Mouse (Mus musculus): ENCODE results near the gene Ctnnbl1.

Ctnnbl1 gene

GRCm38 (mm10) chr2:157819401-157819800 lies 82.2 kb downstream of the Ctnnbl1 start:
- no peak for DNase-seq (ENCODE audit: low spot score in 2 of 2)

GRCm38 (mm10) chr2:157821259-157821658 lies 84.1 kb downstream of the Ctnnbl1 start:
- DNase-seq (ENCODE audit: low spot score in 2 of 2), result no peak

GRCm38 (mm10) chr2:157823456-157823855 lies 86.3 kb downstream of the Ctnnbl1 start:
- no peak for DNase-seq (ENCODE audit: low spot score in 2 of 2)

- no peak for DNase-seq (ENCODE audit: low spot score in 2 of 2)
Measured at GRCm38 (mm10) chr2:157824249-157824648, 87.0 kb downstream of the Ctnnbl1 start.

- no peak for DNase-seq (ENCODE audit: low spot score in 2 of 2)
Measured at GRCm38 (mm10) chr2:157830101-157830500, 92.9 kb downstream of the Ctnnbl1 start.

GRCm38 (mm10) chr2:157830620-157831354 lies 93.6 kb downstream of the Ctnnbl1 start:
- no peak for DNase-seq (ENCODE audit: low spot score in 2 of 2)

- no peak for DNase-seq (ENCODE audit: low spot score in 2 of 2)
Measured at GRCm38 (mm10) chr2:157837050-157837449, 99.8 kb downstream of the Ctnnbl1 start.

GRCm38 (mm10) chr2:157838206-157838923 lies 101.2 kb downstream of the Ctnnbl1 start:
- DNase-seq (ENCODE audit: low spot score in 2 of 2), result peak; percentile 30 to 36

GRCm38 (mm10) chr2:157840641-157841078 lies 103.5 kb downstream of the Ctnnbl1 start:
- peak in 1 of 2 experiments; percentile 45 for DNase-seq (ENCODE audit: low spot score in 2 of 2)

- DNase-seq (ENCODE audit: low spot score in 2 of 2), result no peak
Measured at GRCm38 (mm10) chr2:157841121-157841520, 103.9 kb downstream of the Ctnnbl1 start.

GRCm38 (mm10) chr2:157844746-157845145 lies 107.5 kb downstream of the Ctnnbl1 start:
- no peak for DNase-seq (ENCODE audit: low spot score in 2 of 2)

GRCm38 (mm10) chr2:157845831-157846230 lies 108.6 kb downstream of the Ctnnbl1 start:
- no peak for DNase-seq (ENCODE audit: low spot score in 2 of 2)

- no peak for DNase-seq (ENCODE audit: low spot score in 2 of 2)
Measured at GRCm38 (mm10) chr2:157853135-157853534, 115.9 kb downstream of the Ctnnbl1 start.

- no peak for DNase-seq (ENCODE audit: low spot score in 2 of 2)
Measured at GRCm38 (mm10) chr2:157855814-157856213, 118.6 kb downstream of the Ctnnbl1 start.

GRCm38 (mm10) chr2:157857496-157857895 lies 120.3 kb downstream of the Ctnnbl1 start:
- DNase-seq (ENCODE audit: low spot score in 2 of 2), result no peak

GRCm38 (mm10) chr2:157858317-157858716 lies 121.1 kb downstream of the Ctnnbl1 start:
- DNase-seq (ENCODE audit: low spot score in 2 of 2), result no peak

- DNase-seq (ENCODE audit: low spot score in 2 of 2), result no peak
Measured at GRCm38 (mm10) chr2:157859046-157859701, 122.0 kb downstream of the Ctnnbl1 start.

- DNase-seq (ENCODE audit: low spot score in 2 of 2), result peak in 1 of 2 experiments; percentile 21
Measured at GRCm38 (mm10) chr2:157861273-157861944, 124.2 kb downstream of the Ctnnbl1 start.

GRCm38 (mm10) chr2:157862306-157862705 lies 125.1 kb downstream of the Ctnnbl1 start:
- DNase-seq (ENCODE audit: low spot score in 2 of 2), result no peak

- DNase-seq (ENCODE audit: low spot score in 2 of 2), result no peak
Measured at GRCm38 (mm10) chr2:157867126-157867525, 129.9 kb downstream of the Ctnnbl1 start.

GRCm38 (mm10) chr2:157870247-157870646 lies 133.0 kb downstream of the Ctnnbl1 start:
- peak; percentile 28 to 49 for DNase-seq (ENCODE audit: low spot score in 2 of 2)

GRCm38 (mm10) chr2:157873223-157873622 lies 136.0 kb downstream of the Ctnnbl1 start:
- DNase-seq (ENCODE audit: low spot score in 2 of 2), result peak; percentile 66 to 74
